9 mouse cellular contexts compared by ENCODE assay signal in genomic region chr1:33892784-33893183, GRCm38 (mm10). TPM values are rescaled to one million over a fixed set of nuclear protein-coding genes. Genes with fewer than 3 reads are reported as not detected.
DNase-seq lines count a peak whose midpoint lies in the region; ATAC-seq and TF ChIP-seq lines count a peak whose summit lies in the region.
"Had no signal": no experiment of that assay in that cellular context is flagged by ENCODE, and none has a peak within 500 bp of the region (broad histone marks: within the 10 kb centered on the region; RNA-seq: fewer than 3 reads in every experiment).

No protein-coding gene starts in this region.

- no peak for TF ChIP-seq POLR2A in testis, adult 2 months (IDR thresholded peaks at IDR 0.05; ENCODE audit: control insufficient read depth, low read depth, low read length)
- no peak for TF ChIP-seq POLR2A in brain, embryonic 14.5 days (IDR thresholded peaks at IDR 0.05; ENCODE audit: borderline replicate concordance, extremely low read depth, insufficient read depth, insufficient read length, poor library complexity, severe bottlenecking)

- no peak overlapping the region for H3K4me3 ChIP-seq in heart, postnatal 0 days (ENCODE audit: low read depth, low read length)
- H3K4me3 ChIP-seq in heart, embryonic 12.5 days, result no peak overlapping the region
- H3K4me3 ChIP-seq in testis, adult 2 months (ENCODE audit: control insufficient read depth, low read depth, low read length), result no peak overlapping the region
- H3K4me3 ChIP-seq in hindbrain, embryonic 10.5 days, result no peak overlapping the region
- H3K4me3 ChIP-seq: embryonic facial prominence, embryonic 15.5 days had no signal

- TF ChIP-seq CTCF in heart, postnatal 0 days (IDR thresholded peaks at IDR 0.05; ENCODE audit: low read depth), result peak; percentile 64
- TF ChIP-seq CTCF in testis, adult 2 months (IDR thresholded peaks at IDR 0.05; ENCODE audit: control insufficient read depth, insufficient read depth, insufficient replicate concordance, low read depth, low read length), result peak; percentile 29; the same call in 1 of the 2 replicates
- peak; percentile 61; the same call in 1 of the 2 replicates for TF ChIP-seq CTCF in brain, embryonic 14.5 days (IDR thresholded peaks at IDR 0.05; ENCODE audit: borderline replicate concordance, extremely low read depth, insufficient read depth, insufficient read length)

- peak; percentile 13 for DNase-seq in heart, postnatal 0 days (ENCODE audit: low spot score)
- DNase-seq in testis, postnatal 14 days (ENCODE audit: low spot score), result no peak
- peak; percentile 67 for DNase-seq in brain, embryonic 14.5 days (ENCODE audit: low read depth)
- peak; percentile 60 to 69 for DNase-seq in heart, postnatal 36 days
- no peak for DNase-seq in hindbrain, embryonic 10.5 days (ENCODE audit: low spot score)

- intact Hi-C loops in heart, postnatal 36 days (cut with DNase I), result loop anchor here (1.0 to 10.0 kb wide), 4 partner anchors 14 to 272 kb away; partner anchors contain the start of gene Bend6

- no peak overlapping the region for H3K9ac ChIP-seq in heart, postnatal 0 days (replicated peaks; ENCODE audit: low read depth, low read length)
- H3K9ac ChIP-seq in heart, embryonic 12.5 days, result no peak overlapping the region
- H3K9ac ChIP-seq: embryonic facial prominence, embryonic 15.5 days had no signal

- no peaks in the 10 kb centered on the region for H3K36me3 ChIP-seq in heart, postnatal 0 days (replicated peaks; ENCODE audit: control insufficient read depth, insufficient read depth, low read length)
- no peaks in the 10 kb centered on the region for H3K36me3 ChIP-seq in heart, embryonic 12.5 days
- H3K36me3 ChIP-seq in testis, adult 2 months (ENCODE audit: control insufficient read depth, insufficient read depth, low read length), result no peaks in the 10 kb centered on the region
- H3K36me3 ChIP-seq in hindbrain, embryonic 10.5 days, result no peaks in the 10 kb centered on the region
- H3K36me3 ChIP-seq: embryonic facial prominence, embryonic 15.5 days had no signal

- H3K4me1 ChIP-seq in heart, postnatal 0 days (ENCODE audit: control insufficient read depth, insufficient read depth), result no peaks in the 10 kb centered on the region
- peaks cover 14% of the 10 kb centered on the region; the same call in 1 of the 2 replicates for H3K4me1 ChIP-seq in heart, embryonic 12.5 days (replicated peaks)
- 0 out of 2 replicates have a peak, but pooled peaks cover 2% of the 10 kb centered on the region for H3K4me1 ChIP-seq in testis, adult 2 months (ENCODE audit: control insufficient read depth, insufficient read depth, low read length)
- H3K4me1 ChIP-seq in hindbrain, embryonic 10.5 days (replicated peaks), result no peaks in the 10 kb centered on the region
- H3K4me1 ChIP-seq: embryonic facial prominence, embryonic 15.5 days had no signal

- ATAC-seq in heart, postnatal 0 days (ENCODE audit: insufficient read depth, low read depth), result no peak
- ATAC-seq in heart, embryonic 12.5 days (ENCODE audit: insufficient number of reproducible peaks, low FRiP score), result no peak
- peak; percentile 57; the same call in 1 of the 2 replicates for ATAC-seq in megakaryocyte, adult 5-6 weeks (ENCODE audit: poor library complexity, severe bottlenecking)

- no peak overlapping the region for H3K27ac ChIP-seq in heart, postnatal 0 days (ENCODE audit: low read depth)
- H3K27ac ChIP-seq in heart, embryonic 12.5 days (ENCODE audit: poor library complexity, severe bottlenecking), result no peak overlapping the region
- no peak overlapping the region for H3K27ac ChIP-seq in testis, adult 2 months (ENCODE audit: control insufficient read depth, insufficient read depth, low read depth, low read length)
- no peak overlapping the region for H3K27ac ChIP-seq in hindbrain, embryonic 10.5 days
- H3K27ac ChIP-seq: embryonic facial prominence, embryonic 15.5 days had no signal

- no peak overlapping the region for H3K4me2 ChIP-seq in heart, postnatal 0 days (ENCODE audit: low read depth, low read length)
- H3K4me2 ChIP-seq in heart, embryonic 12.5 days, result no peak overlapping the region
- H3K4me2 ChIP-seq: embryonic facial prominence, embryonic 15.5 days had no signal

- no peaks in the 10 kb centered on the region for H3K9me3 ChIP-seq in heart, postnatal 0 days (replicated peaks; ENCODE audit: control insufficient read depth, low read length)
- no peaks in the 10 kb centered on the region for H3K9me3 ChIP-seq in heart, embryonic 12.5 days (replicated peaks)
- no peaks in the 10 kb centered on the region for H3K9me3 ChIP-seq in hindbrain, embryonic 10.5 days
- H3K9me3 ChIP-seq: embryonic facial prominence, embryonic 15.5 days had no signal

- H3K27me3 ChIP-seq in heart, postnatal 0 days (ENCODE audit: control insufficient read depth, insufficient read depth, low read length), result no peaks in the 10 kb centered on the region
- no peaks in the 10 kb centered on the region for H3K27me3 ChIP-seq in heart, embryonic 12.5 days (replicated peaks)
- H3K27me3 ChIP-seq in testis, adult 2 months (ENCODE audit: control insufficient read depth, insufficient read depth, low read length), result no peaks in the 10 kb centered on the region
- no peaks in the 10 kb centered on the region for H3K27me3 ChIP-seq in hindbrain, embryonic 10.5 days (ENCODE audit: insufficient read depth, poor library complexity, severe bottlenecking)
- H3K27me3 ChIP-seq: embryonic facial prominence, embryonic 15.5 days had no signal

- no peak for TF ChIP-seq EP300 in heart, postnatal 0 days (IDR thresholded peaks at IDR 0.05; ENCODE audit: low read depth)

- WGBS in heart, postnatal 0 days, result 57% methylated on average over 10 of the region's 10 CpGs
- WGBS in heart, embryonic 12.5 days, result 60% methylated on average over 10 of the region's 10 CpGs
- WGBS in hindbrain, embryonic 10.5 days, result 64% methylated on average over 10 of the region's 10 CpGs

RNA-seq across cellular contexts. Expression of gene Bend6, which starts 14.8 kb away (rescaled TPM):
- total RNA-seq in heart, postnatal 0 days (2014; rRNA removed; ENCODE audit: low replicate concordance), result 0.81 and 8.1 TPM in 2 replicates
- polyA plus RNA-seq in heart, postnatal 0 days (2015; fragmentation: Nextera tagmentation; extraction: Ambion mirVana), result 1.9 TPM in 2 replicates
- polyA plus RNA-seq in heart, embryonic 12.5 days (2016; fragmentation: Nextera tagmentation; extraction: Ambion mirVana), result 5.6 and 5.9 TPM in 2 replicates
- 0.87 and 1.1 TPM in 2 replicates for polyA plus RNA-seq in testis, adult 2 months (2012; rRNA removed)
- 21.8 and 25.5 TPM in 2 replicates for polyA plus RNA-seq in brain, embryonic 14.5 days (2012; rRNA removed)
- 1 to 10 TPM; 2.1 to 2.2 TPM for total RNA-seq in heart, postnatal 36 days (2021)
- total RNA-seq in megakaryocyte, adult 5-6 weeks (2015), result not detected in 2 replicates
- 0.77 TPM in 1 of 2 replicates, not detected in the other for total RNA-seq in megakaryocyte, adult 5-6 weeks (2017)
- 1.4 and 2.2 TPM in 2 replicates for polyA plus RNA-seq in hindbrain, embryonic 10.5 days (2016; fragmentation: Nextera tagmentation; extraction: Ambion mirVana)

RNA-seq across cellular contexts. Expression of gene Dst, which starts 15.2 kb away (rescaled TPM):
- total RNA-seq in heart, postnatal 0 days (2014; rRNA removed; ENCODE audit: low replicate concordance), result 104 and 106 TPM in 2 replicates
- polyA plus RNA-seq in heart, postnatal 0 days (2015; fragmentation: Nextera tagmentation; extraction: Ambion mirVana), result 18.2 and 21.7 TPM in 2 replicates
- polyA plus RNA-seq in heart, embryonic 12.5 days (2016; fragmentation: Nextera tagmentation; extraction: Ambion mirVana), result 28.4 TPM in 2 replicates
- 33.0 and 38.7 TPM in 2 replicates for polyA plus RNA-seq in testis, adult 2 months (2012; rRNA removed)
- 45.3 and 96.0 TPM in 2 replicates for polyA plus RNA-seq in brain, embryonic 14.5 days (2012; rRNA removed)
- total RNA-seq in heart, postnatal 36 days (2021), result 100 to 1,000 TPM; 392 to 396 TPM
- total RNA-seq in megakaryocyte, adult 5-6 weeks (2015), result 0.21 and 0.71 TPM in 2 replicates
- 0.37 and 0.73 TPM in 2 replicates for total RNA-seq in megakaryocyte, adult 5-6 weeks (2017)
- polyA plus RNA-seq in hindbrain, embryonic 10.5 days (2016; fragmentation: Nextera tagmentation; extraction: Ambion mirVana), result 24.9 and 25.9 TPM in 2 replicates

Comparison
In these comparisons a context has a peak if more than half of its experiments do, and no peak if none do; other contexts are left out.
1. DNase-seq: peak in heart, postnatal 0 days (single experiment), brain, embryonic 14.5 days (single experiment) and heart, postnatal 36 days (2 of 2); none in testis, postnatal 14 days (single experiment) and hindbrain, embryonic 10.5 days (single experiment).
2. Peak in every context shown above with its lines, with median percentiles within 50 percentile points of each other: CTCF ChIP-seq.